Mouse (Mus musculus): ENCODE data around the gene Krt88.

DNA sequence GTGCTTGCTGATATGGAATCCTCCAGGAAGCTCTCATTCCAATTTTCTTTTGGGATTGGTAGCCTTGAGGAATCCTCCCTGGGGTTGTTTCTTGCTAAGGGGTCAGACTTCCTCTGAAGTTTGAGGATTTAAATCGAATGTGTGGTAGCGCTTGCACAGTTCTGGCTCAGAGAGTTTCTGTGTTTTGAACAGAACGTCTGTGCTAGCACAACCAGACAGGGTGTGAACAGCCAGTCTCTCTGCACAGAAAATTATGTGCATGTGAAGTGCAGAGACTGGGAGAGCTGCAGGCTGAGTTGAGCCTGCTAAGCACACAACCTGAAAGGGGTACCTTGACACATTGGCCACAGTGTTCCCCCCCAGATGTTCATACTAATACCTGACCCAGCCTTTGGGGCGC lies 6.7 kb upstream of the Krt88 start:
- TF ChIP-seq CTCF (IDR thresholded peaks at IDR 0.05; ENCODE audit: control insufficient read depth, insufficient read depth, insufficient replicate concordance, low read depth, low read length) (no peak), POLR2A (IDR thresholded peaks at IDR 0.05; ENCODE audit: control insufficient read depth, low read depth, low read length) (no peak)

All from testis, adult 2 months (tissue).